Mouse (Mus musculus) thymus, postnatal 4 days (tissue): ENCODE measurements at regions not wholly inside any gene's neighbourhood (a gene's known extent, or its start where the extent isn't known, plus 50 kb on each side); places are given as distances from the start of the nearest gene placed in this dataset.

Source experiments
- DNase-seq: peaks from one replicate; pipeline ENCODE4 v3.0.0; 2021

DNA sequence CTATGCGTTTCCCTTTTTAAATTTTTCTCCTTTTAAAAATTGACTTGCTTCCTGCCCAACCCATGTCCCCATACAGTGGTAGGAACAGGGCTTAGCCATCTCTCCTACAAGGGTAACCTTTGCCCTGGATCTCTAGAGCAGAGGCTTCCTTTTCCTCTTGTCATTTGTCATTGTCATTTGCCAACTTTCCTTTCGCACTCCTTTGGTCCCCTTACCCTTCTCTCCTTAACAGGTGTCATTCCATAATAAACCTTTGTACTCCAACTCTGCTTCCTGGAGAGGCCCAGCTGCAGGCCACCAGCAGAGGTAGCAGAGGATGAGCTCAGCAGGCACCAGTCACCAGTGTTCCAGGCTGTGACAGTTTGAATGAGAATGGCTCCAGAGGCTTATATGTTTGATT lies 347.4 kb upstream of the Id2 start:
- DNase-seq: no peak

- no peak for DNase-seq
Measured at GRCm38 (mm10) chr12:25439029-25439551, 342.1 kb upstream of the Id2 start.

DNA sequence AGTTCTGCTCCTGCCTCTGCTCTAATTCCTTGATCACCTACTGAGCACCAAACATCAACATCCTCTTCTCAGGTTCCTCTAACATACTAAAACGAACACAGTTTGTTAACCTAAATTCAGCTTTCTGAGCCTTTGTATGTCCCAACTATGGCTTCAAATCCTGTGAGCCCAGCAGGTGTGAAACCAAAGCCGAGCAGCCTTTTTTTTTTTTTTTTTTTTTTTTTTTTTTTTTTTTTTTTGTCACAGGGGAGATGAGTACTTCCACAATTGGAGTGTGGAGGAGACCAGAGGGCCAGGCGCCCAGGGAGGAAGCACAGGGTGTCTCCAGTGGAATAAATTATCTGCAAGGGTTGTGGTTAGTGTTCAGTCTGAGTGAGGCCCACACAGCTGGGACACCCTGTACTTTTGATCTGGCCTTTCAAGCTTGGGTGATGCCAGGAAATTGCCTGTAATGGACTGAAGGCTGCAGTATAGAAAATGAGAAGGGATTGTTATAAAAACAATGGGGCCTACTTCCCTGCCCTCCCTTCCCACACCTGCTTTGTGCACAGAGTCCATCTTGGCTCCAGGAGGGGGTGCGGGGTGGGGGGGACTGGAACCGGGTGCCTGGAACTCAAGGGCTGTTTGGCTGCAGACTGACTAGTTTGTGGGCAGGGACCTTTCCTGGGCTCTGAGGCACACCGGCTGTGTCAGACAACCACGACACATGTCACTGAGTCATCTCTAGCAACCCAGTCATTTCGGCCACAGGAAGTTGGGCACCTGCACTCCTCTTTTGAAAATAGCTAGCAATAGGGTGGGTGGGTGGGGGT lies 341.5 kb upstream of the Id2 start:
- DNase-seq: peak; percentile 43

- DNase-seq: no peak
Measured at GRCm38 (mm10) chr12:25437556-25437955, 340.6 kb upstream of the Id2 start.

DNA sequence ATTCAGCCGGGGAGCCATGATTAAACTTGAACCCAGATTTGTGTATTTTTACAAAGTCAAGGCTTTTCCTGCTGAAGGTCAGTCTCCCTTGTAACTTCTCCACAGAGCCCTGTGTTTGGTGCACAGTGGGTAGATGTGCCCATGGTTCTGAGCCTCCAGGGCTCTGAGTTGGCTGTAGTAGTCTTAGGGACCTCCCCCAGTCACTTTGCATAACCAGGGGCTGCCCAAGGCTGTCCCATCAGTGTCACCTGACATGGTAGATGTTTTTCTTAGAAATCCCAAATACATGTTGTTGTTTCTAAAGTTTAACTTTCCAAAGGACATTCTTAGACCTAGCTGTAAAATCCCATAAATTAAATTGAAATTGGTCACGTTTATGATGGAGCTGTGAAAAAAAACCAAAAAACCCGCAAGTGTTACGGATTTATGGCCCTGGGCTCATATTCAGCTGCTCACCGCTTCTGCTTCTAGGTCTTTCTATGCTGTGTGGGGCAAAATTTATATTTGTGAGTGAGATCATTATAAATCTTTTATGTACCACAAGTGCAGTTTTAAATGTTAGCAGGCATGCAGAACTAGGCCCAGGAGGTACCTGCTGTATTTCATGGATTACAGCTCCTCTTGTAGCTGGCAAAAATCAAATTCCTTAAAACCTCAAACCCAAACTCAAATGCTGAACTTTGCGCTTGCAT lies 339.4 kb upstream of the Id2 start:
- DNase-seq: no peak

DNA sequence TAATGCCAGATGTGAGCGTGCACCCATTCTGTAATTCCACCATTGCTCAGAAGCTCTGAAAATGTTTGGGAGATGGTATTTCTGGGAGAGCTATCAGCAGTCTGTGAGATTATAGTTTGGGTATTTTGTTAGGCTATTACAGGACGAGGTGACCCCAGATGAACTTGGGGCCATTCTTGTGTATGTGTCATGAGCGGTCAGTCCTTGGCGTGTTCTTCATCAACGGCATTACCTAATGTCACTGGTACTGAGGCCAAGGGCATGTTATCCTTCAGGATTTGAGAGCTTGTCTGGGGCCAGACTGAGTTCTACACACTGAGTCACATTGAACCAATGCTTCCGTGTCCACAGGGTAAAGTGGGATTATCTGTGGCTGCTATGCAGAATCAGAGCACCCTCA lies 335.9 kb upstream of the Id2 start:
- DNase-seq: no peak

GRCm38 (mm10) chr12:25430911-25431310 lies 334.0 kb upstream of the Id2 start:
- DNase-seq: peak; percentile 35

DNA sequence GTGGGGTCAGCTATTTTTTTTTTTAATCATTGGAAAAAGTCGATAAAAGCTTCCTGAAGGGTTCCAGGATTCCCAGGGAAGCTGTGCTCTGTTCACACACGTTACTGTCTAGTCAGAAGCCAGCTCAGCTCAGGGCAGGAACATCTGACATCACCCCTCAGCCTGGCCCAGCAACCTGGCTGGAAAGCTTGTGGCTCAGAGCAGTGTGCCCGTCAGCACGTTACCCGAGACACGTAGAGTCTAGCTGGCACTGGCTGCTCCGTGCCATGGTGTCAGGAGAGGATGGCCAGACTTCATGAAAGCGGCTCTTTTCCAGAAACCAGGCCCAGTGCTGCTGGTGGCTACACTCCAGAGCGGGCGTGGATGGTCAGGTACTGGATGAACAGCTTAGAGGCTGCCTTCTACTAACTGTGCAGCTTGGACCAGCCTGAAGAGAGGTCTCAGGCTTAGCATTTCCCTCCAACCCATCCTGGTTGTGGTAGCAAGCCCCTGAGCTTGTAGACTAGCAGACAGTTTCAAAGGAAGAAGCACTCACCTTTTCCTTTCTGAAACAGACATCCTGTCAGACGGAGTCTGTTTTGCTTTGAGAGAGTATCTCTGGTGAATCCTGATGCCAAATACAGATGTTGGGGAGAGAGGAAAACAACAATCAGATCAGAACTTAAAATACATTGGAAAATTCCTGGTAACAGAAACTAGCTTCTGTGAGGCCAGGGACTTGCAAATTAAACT lies 331.1 kb upstream of the Id2 start:
- DNase-seq: no peak

- no peak for DNase-seq
Measured at GRCm38 (mm10) chr12:25417336-25417735, 320.4 kb upstream of the Id2 start.

DNA sequence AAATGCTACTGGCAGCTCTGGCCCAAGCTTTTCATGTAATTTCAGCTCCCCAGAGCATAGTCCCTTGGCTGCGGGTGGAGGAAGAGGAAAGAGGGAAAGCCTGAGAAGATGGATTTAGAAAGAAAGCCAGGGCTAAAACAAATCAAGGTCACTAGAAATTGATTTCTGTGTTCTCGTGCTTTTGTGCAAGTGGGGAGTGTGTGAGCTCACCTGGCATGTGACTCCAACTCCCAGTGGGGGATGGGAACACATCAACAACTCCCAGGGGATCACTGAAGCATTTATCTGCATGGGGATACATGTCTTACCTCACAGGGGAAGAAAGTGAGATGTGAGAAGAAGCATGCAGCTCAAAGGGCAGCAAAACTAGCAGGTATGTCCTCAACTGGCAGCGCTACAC lies 319.6 kb upstream of the Id2 start:
- no peak for DNase-seq

GRCm38 (mm10) chr12:25415641-25416040 lies 318.7 kb upstream of the Id2 start:
- DNase-seq: no peak

GRCm38 (mm10) chr12:25415232-25415631 lies 318.3 kb upstream of the Id2 start:
- DNase-seq: peak; percentile 79

DNA sequence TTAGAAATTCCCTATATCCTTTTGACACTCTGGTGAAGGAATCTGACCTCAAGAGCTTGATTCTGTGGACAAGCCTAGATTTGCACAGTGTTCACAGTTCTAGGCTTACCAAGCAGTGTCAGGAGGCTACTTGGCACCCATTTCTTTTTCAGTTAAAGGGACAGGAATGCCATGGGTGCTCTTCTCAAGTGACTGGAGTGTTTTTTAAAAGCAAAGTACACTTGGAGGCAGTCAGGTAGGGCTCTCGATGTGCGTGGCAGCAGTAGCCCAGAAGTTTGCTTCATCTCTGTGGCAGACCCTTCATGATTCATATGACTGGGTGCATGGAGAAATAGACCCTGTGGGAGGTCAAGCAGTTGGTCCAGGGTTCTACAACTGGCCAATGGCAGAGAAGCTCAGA lies 310.4 kb upstream of the Id2 start:
- no peak for DNase-seq

GRCm38 (mm10) chr12:25400326-25400725 lies 303.4 kb upstream of the Id2 start:
- no peak for DNase-seq

DNA sequence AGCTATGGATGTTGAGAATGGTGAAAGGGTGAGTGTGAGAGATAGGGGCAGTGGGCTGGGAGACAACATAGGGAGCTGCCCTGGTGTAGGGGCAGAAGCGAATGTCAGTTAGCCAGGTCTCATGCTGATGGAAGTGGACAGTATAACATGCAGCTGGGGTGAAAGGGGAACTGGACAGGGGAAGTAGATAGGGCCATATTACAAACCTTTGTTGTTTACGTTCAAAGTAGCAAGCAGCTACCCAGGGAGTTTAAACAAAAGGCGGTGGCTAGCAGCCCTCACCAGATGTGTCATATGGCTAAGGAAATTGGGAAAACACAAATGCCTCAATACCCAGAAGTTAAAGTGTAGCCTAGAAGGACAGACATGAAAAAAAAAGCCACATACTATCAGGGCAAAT lies 301.8 kb upstream of the Id2 start:
- no peak for DNase-seq

- no peak for DNase-seq
Measured at GRCm38 (mm10) chr12:25394326-25394725, 297.4 kb upstream of the Id2 start.

DNA sequence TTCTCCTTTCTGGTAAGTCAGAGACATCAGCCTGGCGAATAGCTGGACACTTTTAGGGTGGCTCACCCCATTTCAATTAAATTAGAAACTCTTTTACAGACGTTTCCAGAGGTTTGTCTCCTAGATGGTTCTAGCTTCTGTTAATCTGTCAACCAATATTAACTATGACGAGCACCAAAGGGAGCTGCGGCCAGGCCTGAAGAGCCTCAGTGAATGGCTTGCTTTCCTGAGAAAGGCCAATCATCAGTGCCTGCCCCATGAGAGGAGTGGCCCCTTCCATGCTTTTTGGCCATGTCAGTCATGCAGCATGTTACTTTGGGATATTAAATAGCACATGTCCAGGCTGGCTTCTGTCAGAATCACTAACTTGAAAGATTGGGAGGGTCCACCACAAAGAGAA lies 296.6 kb upstream of the Id2 start:
- DNase-seq: no peak

- no peak for DNase-seq
Measured at GRCm38 (mm10) chr12:25389202-25389601, 292.3 kb upstream of the Id2 start.

DNA sequence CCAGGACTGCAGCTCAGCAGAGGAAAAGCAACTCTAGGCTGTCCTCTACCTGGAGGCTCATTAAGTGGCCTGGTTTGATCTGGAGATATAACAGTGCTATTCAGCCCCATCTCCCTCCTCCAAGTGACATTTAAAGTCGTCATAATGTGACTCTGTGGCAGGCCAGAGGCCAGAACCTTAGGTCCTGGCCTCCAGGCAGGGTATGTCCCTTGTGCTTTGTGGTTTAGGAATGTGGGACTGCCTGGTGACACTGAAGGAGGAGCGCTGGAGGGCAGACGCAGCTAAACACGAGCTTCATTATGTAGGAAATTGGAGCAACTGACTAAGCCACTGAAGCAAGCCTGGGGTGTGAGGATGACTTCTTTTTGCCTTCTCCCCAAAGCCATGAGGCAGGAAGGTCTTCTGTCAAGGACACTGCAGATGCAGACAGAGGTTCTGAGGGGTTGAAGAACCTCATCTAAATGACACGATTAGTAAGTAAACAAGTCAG lies 290.9 kb upstream of the Id2 start:
- DNase-seq: no peak

- no peak for DNase-seq
Measured at GRCm38 (mm10) chr12:25382961-25383360, 286.0 kb upstream of the Id2 start.

GRCm38 (mm10) chr12:25382475-25382874 lies 285.5 kb upstream of the Id2 start:
- no peak for DNase-seq

- no peak for DNase-seq
Measured at GRCm38 (mm10) chr12:25381619-25382018, 284.7 kb upstream of the Id2 start.

DNA sequence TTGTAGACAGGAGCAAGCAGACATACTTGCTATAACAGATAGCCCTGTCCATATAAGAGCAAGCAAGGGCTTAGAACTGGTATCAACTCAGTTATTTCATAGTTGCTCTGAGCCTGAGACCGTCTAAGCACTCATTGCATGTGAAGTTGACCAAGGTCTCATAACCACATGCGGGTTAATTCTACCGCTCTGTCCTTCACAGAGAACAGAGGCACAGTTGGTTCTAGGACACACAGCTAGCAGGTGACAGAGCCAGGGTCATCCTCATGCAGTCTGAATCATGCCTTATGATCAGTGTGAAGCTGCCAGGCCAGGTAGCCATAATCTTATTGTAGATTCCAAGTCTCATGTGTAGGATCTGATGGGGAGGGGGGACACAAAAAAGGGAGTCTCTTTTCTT lies 283.1 kb upstream of the Id2 start:
- DNase-seq: no peak
